Mouse (Mus musculus): ENCODE data around the gene Fbp1.
"Not testable (repeated sequence)": the region's sequence is repeated elsewhere in the genome, so short reads cannot be mapped to it uniquely, and the experiment has no call there.

Gene Fbp1

GRCm38 (mm10) chr13:62887712-62888441 is at the start of gene Fbp1:
Gene Fbp1 (minus strand): TSS chr13:62888282.
- DNase-seq (ENCODE audit: low spot score in 2 of 2) = peak in 1 of 2 experiments; percentile 22

GRCm38 (mm10) chr13:62932452-62932851 is 44.4 kb upstream of the Fbp1 start:
- no peak for DNase-seq (ENCODE audit: low spot score in 2 of 2)

- no peak for DNase-seq (ENCODE audit: low spot score in 2 of 2)
Measured at GRCm38 (mm10) chr13:62929766-62930389, 41.8 kb upstream of the Fbp1 start.

GRCm38 (mm10) chr13:62929144-62929543 is 41.1 kb upstream of the Fbp1 start:
- not testable (repeated sequence) for DNase-seq (ENCODE audit: low spot score in 2 of 2)

- no peak for DNase-seq (ENCODE audit: low spot score in 2 of 2)
Measured at GRCm38 (mm10) chr13:62927470-62927869, 39.4 kb upstream of the Fbp1 start.

GRCm38 (mm10) chr13:62926479-62926878 is 38.4 kb upstream of the Fbp1 start:
- peak in 1 of 2 experiments; percentile 54 for DNase-seq (ENCODE audit: low spot score in 2 of 2)

- no peak for DNase-seq (ENCODE audit: low spot score in 2 of 2)
Measured at GRCm38 (mm10) chr13:62923182-62923581, 35.1 kb upstream of the Fbp1 start.

- no peak for DNase-seq (ENCODE audit: low spot score in 2 of 2)
Measured at GRCm38 (mm10) chr13:62922645-62923044, 34.6 kb upstream of the Fbp1 start.

GRCm38 (mm10) chr13:62919647-62920341 is 31.7 kb upstream of the Fbp1 start:
- DNase-seq (ENCODE audit: low spot score in 2 of 2) = peak; percentile 65 to 88

GRCm38 (mm10) chr13:62917416-62918110 is 29.5 kb upstream of the Fbp1 start:
- DNase-seq (ENCODE audit: low spot score in 2 of 2) = no peak

- DNase-seq (ENCODE audit: low spot score in 2 of 2) = no peak
Measured at GRCm38 (mm10) chr13:62916675-62917074, 28.6 kb upstream of the Fbp1 start.

- no peak for DNase-seq (ENCODE audit: low spot score in 2 of 2)
Measured at GRCm38 (mm10) chr13:62911575-62911974, 23.5 kb upstream of the Fbp1 start.

- no peak for DNase-seq (ENCODE audit: low spot score in 2 of 2)
Measured at GRCm38 (mm10) chr13:62910206-62910605, 22.1 kb upstream of the Fbp1 start.

GRCm38 (mm10) chr13:62909776-62910175 is 21.7 kb upstream of the Fbp1 start:
- DNase-seq (ENCODE audit: low spot score in 2 of 2) = no peak

- DNase-seq (ENCODE audit: low spot score in 2 of 2) = no peak
Measured at GRCm38 (mm10) chr13:62908163-62908559, 20.1 kb upstream of the Fbp1 start.

GRCm38 (mm10) chr13:62907527-62908162 is 19.6 kb upstream of the Fbp1 start:
- no peak for DNase-seq (ENCODE audit: low spot score in 2 of 2)

GRCm38 (mm10) chr13:62901139-62901538 is 13.1 kb upstream of the Fbp1 start:
- no peak for DNase-seq (ENCODE audit: low spot score in 2 of 2)

GRCm38 (mm10) chr13:62897927-62898646 is 10.0 kb upstream of the Fbp1 start:
- DNase-seq (ENCODE audit: low spot score in 2 of 2) = no peak

GRCm38 (mm10) chr13:62893044-62893842 is 5.2 kb upstream of the Fbp1 start:
- DNase-seq (ENCODE audit: low spot score in 2 of 2) = no peak

GRCm38 (mm10) chr13:62889311-62889710 is 1.2 kb upstream of the Fbp1 start:
- DNase-seq (ENCODE audit: low spot score in 2 of 2) = no peak

Measured in spleen, postnatal 10 days (tissue).